Mouse (Mus musculus) heart, embryonic 15.5 days (tissue): ENCODE measurements around the gene Il1f5. TPM values are rescaled to one million over a fixed set of nuclear protein-coding genes. Genes with fewer than 3 reads are reported as not detected.

Source experiments
- ATAC-seq: fragments of 200-750 bp; cut with Nextera tagmentation; replicated peaks from 2 replicates; pipeline ENCODE4 v1.8.0; 2017; ENCODE audit warnings: low read depth, moderate TSS enrichment; ENCODE audit not compliant: insufficient number of reproducible peaks, insufficient read depth, low FRiP score
- H3K27ac ChIP-seq: fragments of 300-500 bp; sonication (generic); 2 replicates; pipeline ENCODE4 v1.5.1; 2015; ENCODE audit warnings: mild to moderate bottlenecking, inconsistent platforms
- H3K27me3 ChIP-seq: fragments of 300-500 bp; sonication (generic); 2 replicates; pipeline ENCODE4 v1.6.1; 2015; ENCODE audit warnings: inconsistent platforms
- H3K36me3 ChIP-seq: fragments of 300-500 bp; sonication (generic); 2 replicates; pipeline ENCODE4 v1.6.1; 2015; ENCODE audit warnings: mild to moderate bottlenecking, inconsistent platforms
- H3K4me1 ChIP-seq: fragments of 300-500 bp; sonication (generic); replicated peaks from 2 replicates; pipeline ENCODE4 v1.6.1; 2015; ENCODE audit warnings: inconsistent platforms
- H3K4me2 ChIP-seq: fragments of 300-500 bp; sonication (generic); 2 replicates; pipeline ENCODE4 v1.6.1; 2015; ENCODE audit warnings: inconsistent platforms, mild to moderate bottlenecking, moderate library complexity
- H3K4me3 ChIP-seq: fragments of 300-500 bp; sonication (generic); 2 replicates; pipeline ENCODE4 v1.5.1; 2015; ENCODE audit warnings: mild to moderate bottlenecking, inconsistent platforms
- H3K9ac ChIP-seq: fragments of 300-500 bp; sonication (generic); 2 replicates; pipeline ENCODE4 v1.6.1; 2015; ENCODE audit warnings: mild to moderate bottlenecking, inconsistent platforms
- H3K9me3 ChIP-seq: fragments of 300-500 bp; sonication (generic); replicated peaks from 2 replicates; pipeline ENCODE4 v1.6.1; 2016; ENCODE audit warnings: inconsistent platforms
- WGBS: fragments of 180-500 bp; shearing (Covaris S2); methylation state at CpG from one replicate; pipeline ENCODE4 v1.1.7; 2015; ENCODE audit warnings: mixed read lengths; 5-methylcytosine and 5-hydroxymethylcytosine counted together
- polyA plus RNA-seq: library from polyadenylated mRNA; unstranded; fragments of >200 nt; fragmentation: Nextera tagmentation; extraction: Ambion mirVana; gene quantifications from 2 replicates; pipeline ENCODE4 v1.2.1, GENCODE M21; 2015

Il1f5 gene
- polyA plus RNA-seq, result not detected in 2 replicates

DNA sequence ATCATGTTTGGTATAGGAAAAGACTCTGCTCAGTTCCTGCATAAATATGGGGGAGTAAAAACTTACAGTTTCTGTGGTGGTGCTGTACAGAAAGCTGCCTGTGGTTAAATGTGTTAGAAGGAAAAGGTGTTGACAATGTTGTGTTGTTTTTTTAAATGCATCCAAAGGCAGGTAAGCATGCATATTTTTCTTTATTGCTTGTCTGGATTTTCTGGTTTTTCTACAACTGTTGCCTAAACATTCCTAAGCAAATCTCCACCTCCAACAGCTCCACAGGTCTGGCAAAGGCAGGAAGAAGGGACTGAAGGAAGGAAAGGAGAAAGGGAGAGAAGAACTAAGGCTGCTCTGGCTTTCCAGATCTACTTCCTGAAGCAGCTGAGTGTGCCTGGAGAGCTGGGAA lies at the start of gene Il1f5:
TSS of gene Il1f5 (plus strand) at position 301 of the 400 bp plus-strand sequence.
- Histone ChIP-seq H3K9ac (no peak within 1 kb of the TSS), H3K4me1 (no peaks in the 10 kb centered on the region), H3K9me3 (no peaks in the 10 kb centered on the region), H3K27ac (no peak within 1 kb of the TSS), H3K27me3 (no peaks in the 10 kb centered on the region), H3K4me2 (no peak within 1 kb of the TSS), H3K36me3 (no peaks in the 10 kb centered on the region), H3K4me3 (no peak within 1 kb of the TSS)
- ATAC-seq, result no peak

- H3K36me3 ChIP-seq, result no peaks in the 10 kb centered on the region
- H3K27me3 ChIP-seq, result no peaks in the 10 kb centered on the region
- H3K4me2 ChIP-seq, result no peak overlapping the region
- H3K9me3 ChIP-seq, result no peaks in the 10 kb centered on the region; the same call in 1 of the 2 replicates
- no peak for ATAC-seq
- H3K4me3 ChIP-seq, result no peak overlapping the region
- H3K9ac ChIP-seq, result no peak overlapping the region
- H3K27ac ChIP-seq, result no peak overlapping the region
- H3K4me1 ChIP-seq, result no peaks in the 10 kb centered on the region
- 62% methylated on average over 2 of the region's 2 CpGs for WGBS
These were observed 49.6 kb upstream of the Il1f5 start for GRCm38 (mm10) chr2:24227191-24227590.

DNA sequence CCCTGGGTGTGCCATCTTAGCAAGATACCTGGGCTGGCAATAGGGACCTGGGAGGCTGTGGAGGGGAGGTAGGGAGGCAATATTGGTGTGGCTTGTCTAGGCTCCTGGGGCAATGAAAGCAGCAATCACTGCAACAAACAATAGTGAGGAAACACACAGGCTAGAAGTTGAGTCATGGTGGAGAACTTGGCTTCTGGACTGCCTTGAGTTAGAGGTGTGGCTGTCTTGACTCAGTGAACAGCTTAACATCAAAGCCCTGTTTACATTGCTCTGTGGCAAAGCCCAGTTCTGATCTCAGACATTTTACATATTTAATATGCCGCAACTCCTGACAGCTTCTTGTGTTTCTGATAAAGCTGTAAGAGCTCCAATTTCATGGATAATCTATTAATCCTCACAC lies 9.3 kb upstream of the Il1f5 start:
- Histone ChIP-seq H3K27me3 (no peaks in the 10 kb centered on the region), H3K36me3 (no peaks in the 10 kb centered on the region), H3K4me3 (no peak overlapping the region), H3K9me3 (no peaks in the 10 kb centered on the region), H3K27ac (no peak overlapping the region), H3K9ac (no peak overlapping the region), H3K4me2 (no peak overlapping the region), H3K4me1 (no peaks in the 10 kb centered on the region)
- ATAC-seq, result no peak
- 70% methylated on average over 1 of the region's 1 CpGs for WGBS

DNA sequence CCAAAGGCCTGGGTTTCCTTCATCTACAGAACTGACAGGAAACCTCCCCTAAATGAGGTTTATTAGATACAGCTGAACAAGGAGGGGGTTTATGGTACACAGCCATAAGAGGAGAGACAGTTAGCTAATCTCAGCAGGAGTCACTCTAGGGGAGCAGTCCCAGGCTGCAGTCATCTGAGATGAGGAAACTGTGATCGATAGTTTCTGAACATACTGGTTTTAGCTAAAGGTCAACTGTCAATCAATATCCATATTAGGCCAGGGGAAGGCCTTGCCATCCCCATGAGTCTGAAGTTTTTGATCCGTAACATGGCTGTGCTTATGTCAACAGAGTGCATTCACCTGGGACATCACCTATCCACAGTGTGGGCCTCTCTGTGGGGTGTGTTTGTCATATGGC lies 3.1 kb upstream of the Il1f5 start:
- no peak overlapping the region for H3K4me2 ChIP-seq
- H3K27ac ChIP-seq, result no peak overlapping the region
- 80% methylated on average over 2 of the region's 2 CpGs for WGBS
- no peak overlapping the region for H3K4me3 ChIP-seq
- no peaks in the 10 kb centered on the region for H3K36me3 ChIP-seq
- no peaks in the 10 kb centered on the region for H3K27me3 ChIP-seq
- H3K9ac ChIP-seq, result no peak overlapping the region
- no peaks in the 10 kb centered on the region for H3K4me1 ChIP-seq
- ATAC-seq, result no peak
- H3K9me3 ChIP-seq, result no peaks in the 10 kb centered on the region

- Histone ChIP-seq H3K27ac (no peak overlapping the region), H3K27me3 (no peaks in the 10 kb centered on the region), H3K9ac (no peak overlapping the region), H3K4me2 (no peak overlapping the region), H3K4me3 (no peak overlapping the region), H3K9me3 (no peaks in the 10 kb centered on the region), H3K36me3 (no peaks in the 10 kb centered on the region), H3K4me1 (no peaks in the 10 kb centered on the region)
- 35% methylated on average over 1 of the region's 1 CpGs for WGBS
- ATAC-seq, result no peak
These were observed 1.6 kb upstream of the Il1f5 start for GRCm38 (mm10) chr2:24275146-24275545.

- no peaks in the 10 kb centered on the region for H3K27me3 ChIP-seq
- no peak within 1 kb of the TSS for H3K4me2 ChIP-seq
- H3K9ac ChIP-seq, result no peak within 1 kb of the TSS
- H3K4me1 ChIP-seq, result no peaks in the 10 kb centered on the region
- H3K27ac ChIP-seq, result no peak within 1 kb of the TSS
- H3K4me3 ChIP-seq, result no peak within 1 kb of the TSS
- no peaks in the 10 kb centered on the region for H3K9me3 ChIP-seq
- ATAC-seq, result no peak
- no peaks in the 10 kb centered on the region for H3K36me3 ChIP-seq
- WGBS, result 61% methylated on average over 5 of the region's 5 CpGs
These were observed 14.1 kb downstream of the Il1f5 start, which contains the start of gene Il1f10 for GRCm38 (mm10) chr2:24290896-24291295. Gene Il1f10, plus strand, starts transcription at chr2:24291196.

- H3K9me3 ChIP-seq, result no peaks in the 10 kb centered on the region
- no peaks in the 10 kb centered on the region for H3K36me3 ChIP-seq
- H3K9ac ChIP-seq, result no peak overlapping the region
- WGBS, result 31% methylated on average over 1 of the region's 1 CpGs
- H3K27me3 ChIP-seq, result 0 out of 2 replicates have a peak, but pooled peaks cover 4% of the 10 kb centered on the region
- no peaks in the 10 kb centered on the region for H3K4me1 ChIP-seq
- no peak for ATAC-seq
- H3K27ac ChIP-seq, result no peak overlapping the region
- H3K4me2 ChIP-seq, result no peak overlapping the region
- H3K4me3 ChIP-seq, result no peak overlapping the region
These were observed 17.9 kb downstream of the Il1f5 start for GRCm38 (mm10) chr2:24294616-24295015.

DNA sequence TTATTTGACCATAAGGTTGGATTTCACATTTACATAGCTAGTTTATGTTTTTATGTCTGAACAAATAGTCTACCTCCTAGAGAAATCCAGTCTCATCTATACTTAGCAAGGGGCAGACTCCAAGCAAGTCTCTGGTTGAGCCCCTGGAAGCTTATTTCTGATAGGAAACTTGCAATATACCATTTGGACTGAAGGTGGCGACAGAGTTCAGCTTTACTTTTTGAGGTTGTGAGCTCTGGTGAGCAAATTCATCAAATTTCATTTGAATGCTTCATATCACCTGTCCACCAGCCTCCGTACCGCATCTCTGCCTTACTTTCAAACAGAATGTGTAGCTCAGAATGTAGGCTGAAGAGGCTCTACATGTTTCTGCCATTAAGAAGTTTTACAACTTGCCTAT lies 20.1 kb downstream of the Il1f5 start:
- Histone ChIP-seq H3K9me3 (no peaks in the 10 kb centered on the region), H3K36me3 (no peaks in the 10 kb centered on the region), H3K4me2 (no peak overlapping the region), H3K4me1 (no peaks in the 10 kb centered on the region), H3K27me3 (0 out of 2 replicates have a peak, but pooled peaks cover 4% of the 10 kb centered on the region), H3K4me3 (no peak overlapping the region), H3K9ac (no peak overlapping the region), H3K27ac (no peak overlapping the region)
- no peak for ATAC-seq
- 7% methylated on average over 3 of the region's 3 CpGs for whole genome bisulfite sequencing

- WGBS, result 52% methylated on average over 6 of the region's 6 CpGs
- no peaks in the 10 kb centered on the region for H3K4me1 ChIP-seq
These were observed 34.7 kb downstream of the Il1f5 start for GRCm38 (mm10) chr2:24311302-24312001.

DNA sequence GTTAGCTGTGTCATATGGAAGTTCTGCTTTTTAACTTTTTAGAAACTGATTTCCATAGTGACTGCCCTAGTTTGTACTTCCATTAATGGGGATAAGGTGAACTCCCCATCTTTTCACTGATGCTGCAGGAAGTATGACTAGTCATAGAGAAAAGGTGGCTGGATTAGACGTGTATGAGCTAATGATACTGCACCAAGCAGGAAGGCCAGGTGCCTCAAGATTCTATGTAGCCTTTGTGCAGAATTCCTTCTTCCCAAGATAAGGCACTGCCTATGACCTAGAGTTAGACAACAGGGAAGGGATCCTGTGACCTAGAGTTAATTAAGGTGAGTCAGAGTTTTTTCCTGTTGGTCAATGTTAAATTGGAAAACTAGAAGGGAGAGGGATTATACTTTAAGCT lies 40.2 kb downstream of the Il1f5 start:
- H3K27ac ChIP-seq, result no peak overlapping the region
- WGBS, result 53% methylated on average over 1 of the region's 1 CpGs
- no peaks in the 10 kb centered on the region for H3K9me3 ChIP-seq
- H3K27me3 ChIP-seq, result no peaks in the 10 kb centered on the region
- no peak overlapping the region for H3K4me3 ChIP-seq
- no peak overlapping the region for H3K4me2 ChIP-seq
- H3K9ac ChIP-seq, result no peak overlapping the region
- no peaks in the 10 kb centered on the region for H3K36me3 ChIP-seq
- no peaks in the 10 kb centered on the region for H3K4me1 ChIP-seq
- no peak for ATAC-seq

More at GRCm38 (mm10) chr2:24311302-24312001, 34.7 kb downstream of the Il1f5 start:
- no peaks in the 10 kb centered on the region for H3K9me3 ChIP-seq
- no peaks in the 10 kb centered on the region for H3K36me3 ChIP-seq
- no peaks in the 10 kb centered on the region for H3K27me3 ChIP-seq
- no peak overlapping the region for H3K4me3 ChIP-seq
- no peak overlapping the region for H3K4me2 ChIP-seq
- no peak overlapping the region for H3K27ac ChIP-seq
- no peak for ATAC-seq
- no peak overlapping the region for H3K9ac ChIP-seq

DNA sequence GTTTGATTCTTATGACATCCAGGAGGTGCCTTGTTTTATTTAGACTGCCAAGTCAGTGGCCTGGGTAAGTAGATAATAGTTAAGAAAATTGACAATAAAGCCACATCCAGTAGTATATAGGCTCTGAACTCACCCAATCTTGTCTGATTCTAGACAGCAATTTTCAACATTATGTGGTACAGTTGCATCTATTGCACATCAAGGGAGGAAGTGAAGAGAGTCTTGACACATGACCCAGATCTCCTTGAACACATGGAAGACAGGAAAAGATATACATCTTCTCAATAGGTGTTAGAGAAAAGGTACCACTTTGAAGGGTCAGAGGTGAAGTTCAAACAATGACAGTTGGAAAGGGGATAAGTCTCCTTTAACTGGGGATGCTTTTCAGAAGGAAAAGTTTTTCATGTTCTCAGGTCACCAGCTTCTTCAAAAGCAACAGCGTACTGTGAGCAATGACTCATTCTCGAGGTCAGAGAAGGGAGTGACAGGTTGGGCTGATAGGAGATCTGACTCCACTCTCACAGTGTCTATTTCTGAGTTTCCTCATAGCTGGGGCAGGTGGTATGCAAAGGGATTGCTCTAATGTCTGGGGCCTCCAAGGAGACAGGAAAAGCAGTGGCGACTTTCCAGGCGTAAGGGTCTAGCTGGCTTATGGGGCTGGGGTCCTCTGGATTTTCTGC lies 41.3 kb downstream of the Il1f5 start:
- H3K36me3 ChIP-seq, result no peaks in the 10 kb centered on the region
- H3K9ac ChIP-seq, result no peak overlapping the region
- no peaks in the 10 kb centered on the region for H3K4me1 ChIP-seq
- 52% methylated on average over 4 of the region's 4 CpGs for WGBS
- H3K27ac ChIP-seq, result no peak overlapping the region
- no peak for ATAC-seq
- no peaks in the 10 kb centered on the region for H3K27me3 ChIP-seq
- no peak overlapping the region for H3K4me3 ChIP-seq
- H3K9me3 ChIP-seq, result no peaks in the 10 kb centered on the region
- H3K4me2 ChIP-seq, result no peak overlapping the region
